Mouse (Mus musculus): ENCODE data around the gene AW146154.
"Not testable (repeated sequence)": the region's sequence is repeated elsewhere in the genome, so short reads cannot be mapped to it uniquely, and the experiment has no call there.

AW146154 gene

DNA sequence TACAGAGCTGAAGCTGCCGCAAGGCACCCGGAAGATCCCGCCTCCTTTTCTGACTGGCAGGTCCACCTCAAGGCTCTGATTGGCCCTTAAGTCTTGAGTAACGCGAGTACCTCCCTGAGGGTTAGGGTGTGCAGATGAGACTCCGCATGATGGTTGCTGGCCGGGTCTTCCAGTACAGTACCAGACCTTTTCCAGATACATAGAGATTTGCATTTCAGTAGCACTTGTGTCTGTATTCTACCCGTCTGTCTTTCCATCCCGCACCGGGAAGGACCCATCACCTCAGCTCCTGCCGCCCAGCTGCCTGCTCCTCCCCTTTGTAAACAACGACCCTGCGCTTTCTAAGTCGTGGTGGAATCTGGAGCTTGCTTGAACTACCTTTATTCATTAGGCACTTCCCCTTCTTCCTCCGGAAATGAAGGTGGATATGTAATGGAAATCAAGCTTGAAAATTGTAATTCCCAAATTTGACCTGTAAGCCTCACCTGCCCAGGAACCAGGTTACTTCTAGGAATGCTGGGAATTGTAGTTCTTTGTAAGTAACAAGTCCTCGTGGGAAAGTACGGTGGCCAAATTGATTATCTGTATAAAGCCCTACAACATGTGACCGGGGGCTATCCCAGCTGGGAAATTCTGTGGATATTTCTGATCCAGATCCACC, at the start of gene AW146154, which contains the start of gene Gm20449:
Gene AW146154, minus strand, starts transcription at position 502 of the 661 bp plus-strand sequence.
Gene Gm20449, minus strand, starts transcription at position 29 of the 661 bp plus-strand sequence.
- CTCF ChIA-PET, result interaction anchor here (0.5 kb wide), 1 partner anchor 567 kb away, joined by 3 read pairs; no protein-coding TSS in a partner anchor

DNA sequence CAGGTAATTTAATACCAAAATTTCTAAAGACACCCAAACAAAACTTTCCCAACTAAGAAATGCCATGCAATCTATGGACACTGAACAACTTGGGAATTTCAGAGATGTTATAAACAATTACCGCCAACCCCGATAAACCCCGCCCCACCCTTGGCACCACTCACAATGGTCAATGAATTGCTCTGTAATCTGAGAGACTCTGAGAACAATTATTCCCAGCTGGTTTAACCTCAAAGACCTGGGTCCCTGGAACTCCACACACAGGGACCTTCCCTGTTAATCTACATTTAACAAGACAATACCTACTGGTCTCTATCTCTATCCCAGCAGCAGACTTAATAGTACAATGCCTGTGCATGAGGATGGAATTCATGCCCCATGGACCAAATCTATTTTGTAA, 13.0 kb upstream of the AW146154 start:
- CTCF ChIA-PET, result no interaction called here

DNA sequence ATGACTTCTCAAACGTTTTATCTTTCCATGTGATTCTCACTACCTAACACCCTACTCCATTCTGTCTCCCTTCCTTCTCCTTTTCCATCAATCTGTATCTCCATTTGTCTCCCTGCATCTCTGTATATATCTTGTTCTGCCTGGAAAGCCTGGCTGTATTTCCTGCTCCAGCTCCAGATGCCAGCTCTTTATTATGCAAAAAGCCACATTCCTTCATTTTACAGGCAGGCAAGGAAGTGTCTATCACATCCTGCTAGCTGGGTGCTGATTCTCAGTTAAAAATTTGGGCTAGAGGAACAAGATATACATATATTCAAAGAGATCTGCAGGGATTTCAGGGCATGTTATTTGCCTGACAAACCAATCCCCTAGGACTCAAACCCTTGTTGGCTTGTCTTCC, 12.5 kb upstream of the AW146154 start:
- CTCF ChIA-PET, result no interaction called here

DNA sequence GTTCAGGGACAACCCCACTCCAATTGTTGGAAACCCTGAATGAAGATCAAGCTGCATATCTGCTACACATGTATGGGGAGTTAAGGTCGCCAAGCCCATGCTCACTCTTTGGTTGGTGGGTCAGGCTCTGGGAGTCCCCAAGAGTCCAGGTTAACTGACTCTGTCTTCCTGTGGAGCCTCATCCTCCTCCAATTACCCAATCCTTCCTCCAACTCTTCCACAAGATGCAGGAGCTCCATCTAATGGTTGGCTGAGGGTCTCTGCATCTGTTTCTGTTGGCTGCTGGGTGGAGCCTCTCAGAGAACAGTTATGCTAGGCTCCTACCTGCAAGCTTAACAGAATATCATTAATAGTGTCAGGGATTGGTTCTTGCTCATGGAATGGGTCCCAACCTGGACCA, 2.7 kb upstream of the AW146154 start:
- CTCF ChIA-PET, result no interaction called here

DNA sequence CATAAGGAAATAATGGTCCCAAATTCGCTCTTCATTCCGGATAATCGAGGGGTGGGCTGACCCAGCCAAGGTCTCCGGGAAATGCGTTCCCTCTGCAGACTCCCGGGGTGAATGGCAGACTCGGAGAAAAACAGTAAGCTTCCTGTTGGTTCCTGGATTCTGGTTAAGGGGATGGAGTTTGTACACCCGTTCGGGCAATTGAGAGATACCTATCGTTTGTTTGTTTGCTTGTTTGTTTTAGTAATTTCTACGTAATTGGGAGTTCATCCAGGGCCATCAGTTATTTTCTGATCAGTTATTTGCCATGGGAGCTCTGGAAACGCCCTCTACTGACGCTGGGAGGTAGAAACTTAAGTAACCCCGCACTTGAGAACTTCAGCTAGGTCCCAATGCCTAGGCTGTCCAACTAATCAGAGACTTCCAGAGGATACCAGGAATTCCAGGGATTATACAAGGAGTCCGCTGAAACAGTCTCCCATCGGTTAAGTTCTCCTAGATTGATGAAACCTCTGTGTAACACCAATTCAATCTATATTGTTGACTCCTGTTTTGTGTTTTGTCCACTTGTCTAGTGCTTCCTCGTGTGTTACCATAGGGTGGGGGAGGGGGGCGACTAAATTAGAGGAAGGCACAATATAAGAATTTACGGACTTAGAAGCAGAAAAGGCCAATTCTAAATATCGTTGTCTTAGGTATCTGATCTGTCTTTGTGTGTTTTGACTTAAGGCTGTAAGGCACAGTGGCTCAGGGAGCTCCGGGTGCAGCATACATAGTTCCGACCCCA, 653 bp upstream of the AW146154 start:
- CTCF ChIA-PET, result interaction anchor here (0.5 kb wide), 1 partner anchor 568 kb away, joined by 3 read pairs; no protein-coding TSS in a partner anchor

DNA sequence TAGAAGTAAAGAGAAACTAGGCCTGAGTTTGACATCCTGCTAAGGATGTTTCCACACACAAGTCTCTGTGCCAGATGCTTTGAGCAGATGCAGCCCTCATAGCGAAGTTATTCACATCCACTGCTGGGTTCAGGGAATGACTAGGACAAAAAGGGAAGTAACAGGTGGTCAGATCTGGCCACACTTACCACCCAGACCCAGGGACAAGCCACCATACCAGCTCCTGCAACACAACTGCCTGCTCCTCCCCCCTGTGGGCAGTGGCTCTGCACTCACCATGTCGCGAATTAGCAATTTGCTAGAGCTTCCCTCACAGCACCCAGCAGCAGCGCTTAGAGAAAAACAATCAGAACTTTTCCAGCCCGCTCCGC, 687 bp downstream of the AW146154 start:
- CTCF ChIA-PET, result not testable (repeated sequence)

DNA sequence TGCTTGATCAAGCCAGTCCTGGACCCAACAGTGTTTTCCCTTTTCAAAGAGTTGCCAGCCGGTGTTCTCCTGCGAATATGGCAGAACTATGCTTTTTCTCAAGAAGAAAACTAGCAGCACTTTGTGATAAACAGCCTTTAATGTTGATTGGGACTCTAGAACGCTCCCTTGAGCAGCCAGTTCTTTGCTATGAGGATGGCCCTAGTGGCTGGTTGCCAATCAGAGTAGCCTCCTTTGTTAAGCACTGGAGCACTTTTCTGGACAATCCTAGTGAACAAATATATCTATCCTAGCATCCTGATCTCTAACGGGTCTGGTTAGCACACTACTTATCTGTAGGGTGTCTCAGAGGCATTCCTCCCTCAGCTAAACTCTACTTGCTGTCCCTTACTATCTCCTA, 1.2 kb downstream of the AW146154 start:
- CTCF ChIA-PET, result not testable (repeated sequence)

DNA sequence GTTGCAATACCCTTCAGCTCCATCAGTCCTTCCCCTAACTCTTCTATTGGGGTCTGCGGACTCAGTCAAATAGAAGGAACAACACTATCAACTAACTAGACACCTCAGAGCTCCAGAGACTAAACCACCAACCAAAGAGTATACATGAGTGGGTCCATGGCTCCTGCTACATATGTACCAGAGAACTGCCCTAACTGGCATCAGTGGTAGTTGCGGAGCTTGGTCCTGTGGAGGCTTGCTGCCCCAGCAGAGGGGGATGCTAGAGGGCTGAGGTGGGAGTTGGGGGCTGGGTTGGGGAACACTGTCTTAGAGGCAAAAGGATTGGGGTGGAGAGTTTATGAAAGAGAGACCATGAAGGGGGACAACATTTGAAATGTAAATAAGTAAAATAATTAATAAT, 1.8 kb downstream of the AW146154 start:
- CTCF ChIA-PET, result no interaction called here

DNA sequence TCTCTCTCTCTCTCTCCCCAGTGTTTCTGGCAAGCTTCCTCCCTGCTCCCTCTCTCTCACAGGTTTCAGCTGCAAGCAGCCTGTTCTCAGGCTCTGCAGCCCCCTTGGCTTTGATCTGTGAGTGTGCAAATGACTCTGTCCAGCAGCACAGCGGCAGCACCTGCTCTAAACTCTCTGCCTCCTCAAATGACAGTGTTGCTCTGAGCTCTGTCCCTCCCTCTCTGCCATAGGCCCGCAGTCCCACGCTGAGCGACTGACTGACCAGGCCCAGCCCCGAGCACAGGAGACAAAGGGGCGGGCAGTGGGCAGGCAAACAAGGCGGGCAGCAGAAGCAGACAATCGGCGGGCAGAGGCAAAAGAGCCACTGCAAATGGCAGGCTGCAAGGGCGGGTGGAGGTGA, 47.8 kb downstream of the AW146154 start:
- CTCF ChIA-PET, result no interaction called here

DNA sequence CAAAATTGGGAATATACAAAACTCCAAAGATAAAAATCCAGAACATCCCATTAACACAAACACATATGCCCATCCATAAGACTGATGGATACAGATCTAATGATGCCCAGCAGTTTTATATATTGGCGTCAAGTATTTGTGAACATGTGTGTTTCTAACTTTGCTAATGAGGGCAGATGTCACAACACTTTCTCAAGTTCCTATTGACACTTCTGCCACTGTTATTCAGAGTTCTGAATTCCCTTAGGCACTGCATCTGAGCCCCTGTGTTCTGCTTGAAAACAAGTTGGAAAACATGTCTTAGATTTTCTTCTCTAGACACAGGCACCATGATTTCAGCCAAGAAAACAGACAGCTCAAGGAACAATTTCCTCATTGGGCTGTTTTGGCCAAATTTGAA, 51.1 kb downstream of the AW146154 start, which contains the start of gene Vmn2r57:
Gene Vmn2r57, minus strand, starts transcription at position 101 of the 400 bp plus-strand sequence.
- CTCF ChIA-PET, result not testable (repeated sequence)

Data from spleen, embryonic (tissue).